Mouse (Mus musculus): ENCODE data around the gene Ubap2.

GRCm38 (mm10) chr4:41304302-41304701, 29.4 kb upstream of the Ubap2 start:
- TF ChIP-seq EP300 (IDR thresholded peaks at IDR 0.05; ENCODE audit: low read depth) (no peak), CTCF (IDR thresholded peaks at IDR 0.05; ENCODE audit: low read depth) (no peak)

Data from heart, postnatal 0 days (tissue).